Mouse (Mus musculus): ENCODE data around the gene Sec24d. TPM values are rescaled to one million over a fixed set of nuclear protein-coding genes. Genes with fewer than 3 reads are reported as not detected.

Gene Sec24d
- total RNA-seq (2023): 10 to 100 TPM; 41.1 to 42.6 TPM

DNA sequence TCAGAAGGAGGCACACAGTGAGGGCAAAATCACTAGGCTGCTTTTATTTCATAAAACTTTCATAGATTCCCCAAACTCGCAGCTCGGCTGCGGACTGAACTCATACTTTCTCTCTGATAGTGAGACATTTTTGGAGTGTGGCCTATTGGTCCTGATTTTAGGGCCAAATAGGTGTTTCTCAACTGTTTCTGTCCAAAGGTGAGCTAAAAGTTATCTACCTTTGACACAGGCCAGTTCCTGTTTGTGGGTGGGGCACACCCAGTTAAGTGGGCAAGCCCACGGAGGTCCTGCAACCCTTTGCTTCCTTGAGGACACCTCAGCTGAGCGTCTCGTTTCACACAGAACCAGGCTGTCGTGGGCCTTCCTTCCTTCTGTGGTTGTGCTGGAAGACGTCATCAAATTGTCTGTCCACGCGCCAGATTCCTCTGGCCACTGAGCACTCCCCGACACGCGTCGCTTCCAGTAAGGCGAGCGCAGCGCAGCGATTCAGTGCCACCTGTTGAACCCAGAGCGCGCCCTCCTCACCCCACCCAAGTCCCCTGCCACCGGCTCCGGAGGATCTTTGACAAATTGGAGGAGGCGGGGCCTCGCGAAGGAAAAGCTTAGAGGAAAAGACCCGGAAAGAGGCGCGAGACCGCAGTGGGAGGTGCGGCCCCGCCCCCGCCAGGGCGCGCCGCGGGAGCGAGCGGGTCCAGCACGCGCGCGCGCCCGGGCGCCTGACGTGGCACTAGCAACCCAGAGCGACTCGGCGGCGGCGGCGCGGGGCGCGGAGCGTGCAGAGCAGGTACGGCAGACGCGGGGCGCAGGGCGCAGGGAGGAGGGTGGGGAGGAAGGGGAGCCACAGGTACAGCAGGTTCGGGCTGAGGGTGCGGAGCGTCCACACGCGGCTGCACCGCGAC, at the start of gene Sec24d:
TSS of gene Sec24d (plus strand) at position 703 of the 899 bp plus-strand sequence.

DNA sequence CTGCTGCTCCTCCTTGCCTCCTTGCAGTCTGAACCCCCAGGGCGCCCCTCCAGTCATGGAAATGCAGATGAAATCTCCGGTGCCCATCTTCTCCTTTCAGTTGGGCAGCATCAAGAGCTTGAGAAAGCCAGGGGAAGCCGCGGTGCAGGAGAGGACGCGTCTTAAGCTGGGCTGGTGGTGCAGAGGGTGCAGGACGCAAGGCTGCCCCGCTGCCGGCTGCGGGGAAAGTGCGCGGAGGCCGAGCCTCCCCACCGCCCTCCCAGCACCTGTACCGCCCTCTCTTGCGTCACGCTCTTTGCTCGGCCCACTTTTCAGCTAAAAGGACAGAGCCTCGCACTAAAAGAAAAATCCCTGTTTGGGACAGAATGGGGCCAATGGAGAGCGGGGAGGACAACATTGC, 31.3 kb upstream of the Sec24d start, which contains the start of gene Synpo2:
TSS of gene Synpo2 (minus strand) at position 229 of the 400 bp plus-strand sequence.

DNA sequence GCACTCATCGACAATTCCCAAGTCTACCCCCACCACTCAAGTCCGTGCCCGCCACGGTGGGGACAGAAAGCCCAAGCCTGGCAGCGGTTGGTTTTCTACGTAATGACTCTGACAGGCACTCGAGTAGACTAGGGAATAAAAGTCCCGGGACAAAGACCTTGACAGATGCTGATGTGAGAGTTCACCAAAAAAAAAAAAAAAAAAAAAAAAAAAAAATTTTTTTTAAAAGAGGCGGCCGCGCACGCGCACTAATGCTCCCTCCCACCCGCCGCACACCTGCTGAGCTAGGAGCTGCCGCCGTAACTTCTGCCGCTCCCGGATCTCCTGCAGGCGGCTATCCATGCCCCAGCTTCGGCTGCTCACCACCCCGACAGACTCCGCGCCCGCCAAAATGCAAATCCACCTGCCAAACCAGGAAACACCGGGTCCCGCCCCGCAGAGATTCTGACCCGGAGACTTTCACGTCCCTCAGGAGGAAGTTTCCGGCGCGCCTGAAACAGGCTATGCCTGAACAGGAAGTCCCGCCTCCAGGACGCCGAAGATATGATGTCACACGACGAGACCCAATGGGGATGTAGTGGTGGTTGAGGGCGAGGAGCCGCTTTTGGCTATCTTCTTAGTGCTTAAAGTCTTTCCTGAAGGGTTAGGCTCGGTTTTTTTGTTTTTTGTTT, 118.4 kb downstream of the Sec24d start, which contains the start of gene Mettl14:
TSS of gene Mettl14 (minus strand) at position 623 of the 671 bp plus-strand sequence.

Other genes with a start within 250 kb of the Sec24d start
- gene Myoz2, start 232.4 kb upstream of the Sec24d start, total RNA-seq (2023): not detected
- under 1 TPM; 0.43 to 0.47 TPM for gene Synpo2, start 31.3 kb upstream of the Sec24d start, total RNA-seq (2023)
- 10 to 100 TPM; 10.1 to 10.6 TPM for gene Mettl14, start 118.7 kb downstream of the Sec24d start, total RNA-seq (2023)
- under 1 TPM in 1 of 2 experiments, not detected in 1; 0.31 TPM for gene Prss12, start 179.5 kb downstream of the Sec24d start, total RNA-seq (2023)